ENCODE assay signal across 10 mouse cellular contexts in genomic region chr19:16250921-16251320, GRCm38 (mm10).
A peak's percentile ranks its signal among the peaks of the same experiment; 100 is the strongest.
DNase-seq lines count a peak whose midpoint lies in the region; ATAC-seq and TF ChIP-seq lines count a peak whose summit lies in the region.
"Had no signal": no experiment of that assay in that cellular context is flagged by ENCODE, and none has a peak within 500 bp of the region (broad histone marks: within the 10 kb centered on the region; RNA-seq: fewer than 3 reads in every experiment).

No protein-coding gene starts in this region.

- H3K9me3 ChIP-seq in forebrain, embryonic 10.5 days, result no peaks in the 10 kb centered on the region
- H3K9me3 ChIP-seq in forebrain, embryonic 15.5 days, result no peaks in the 10 kb centered on the region
- H3K9me3 ChIP-seq in intestine, embryonic 16.5 days (ENCODE audit: control insufficient read depth, low read length), result no peaks in the 10 kb centered on the region
- H3K9me3 ChIP-seq in intestine, postnatal 0 days (ENCODE audit: control insufficient read depth), result no peaks in the 10 kb centered on the region
- no peaks in the 10 kb centered on the region for H3K9me3 ChIP-seq in midbrain, postnatal 0 days (ENCODE audit: low read length)
- H3K9me3 ChIP-seq in midbrain, embryonic 15.5 days, result no peaks in the 10 kb centered on the region
- H3K9me3 ChIP-seq in neural tube, embryonic 15.5 days (replicated peaks), result no peaks in the 10 kb centered on the region
- H3K9me3 ChIP-seq: neural tube, embryonic 12.5 days had no signal

- H3K4me2 ChIP-seq in forebrain, embryonic 15.5 days (replicated peaks), result no peak overlapping the region
- H3K4me2 ChIP-seq in intestine, embryonic 16.5 days (ENCODE audit: low read depth, low read length), result no peak overlapping the region
- H3K4me2 ChIP-seq in intestine, postnatal 0 days (replicated peaks; ENCODE audit: low read depth), result no peak overlapping the region
- no peak overlapping the region for H3K4me2 ChIP-seq in midbrain, postnatal 0 days (ENCODE audit: low read depth, low read length, poor library complexity, severe bottlenecking)
- H3K4me2 ChIP-seq in midbrain, embryonic 15.5 days, result no peak overlapping the region
- no peak overlapping the region for H3K4me2 ChIP-seq in neural tube, embryonic 15.5 days
- H3K4me2 ChIP-seq: neural tube, embryonic 12.5 days had no signal

- no peak for TF ChIP-seq CTCF in intestine, postnatal 0 days (IDR thresholded peaks at IDR 0.05; ENCODE audit: low read depth)
- no peak for TF ChIP-seq CTCF in midbrain, postnatal 0 days (IDR thresholded peaks at IDR 0.05)

- no peak overlapping the region for H3K9ac ChIP-seq in forebrain, embryonic 15.5 days (replicated peaks)
- H3K9ac ChIP-seq in intestine, embryonic 16.5 days (ENCODE audit: low read depth, low read length), result no peak overlapping the region
- H3K9ac ChIP-seq in intestine, postnatal 0 days (ENCODE audit: low read depth, low read length), result no peak overlapping the region
- no peak overlapping the region for H3K9ac ChIP-seq in midbrain, postnatal 0 days (replicated peaks; ENCODE audit: low read length, poor library complexity, severe bottlenecking)
- no peak overlapping the region for H3K9ac ChIP-seq in midbrain, embryonic 15.5 days
- H3K9ac ChIP-seq in neural tube, embryonic 15.5 days (replicated peaks), result no peak overlapping the region
- H3K9ac ChIP-seq: neural tube, embryonic 12.5 days had no signal

- H3K27me3 ChIP-seq in forebrain, embryonic 10.5 days (ENCODE audit: poor library complexity, severe bottlenecking), result no peaks in the 10 kb centered on the region
- no peaks in the 10 kb centered on the region for H3K27me3 ChIP-seq in forebrain, embryonic 15.5 days
- H3K27me3 ChIP-seq in intestine, embryonic 16.5 days (replicated peaks; ENCODE audit: control insufficient read depth, insufficient read depth, low read length), result no peaks in the 10 kb centered on the region
- H3K27me3 ChIP-seq in intestine, postnatal 0 days (replicated peaks; ENCODE audit: control insufficient read depth, insufficient read depth, low read length), result no peaks in the 10 kb centered on the region
- no peaks in the 10 kb centered on the region for H3K27me3 ChIP-seq in midbrain, postnatal 0 days (ENCODE audit: insufficient read depth, low read length)
- no peaks in the 10 kb centered on the region for H3K27me3 ChIP-seq in midbrain, embryonic 15.5 days (replicated peaks)
- H3K27me3 ChIP-seq in neural tube, embryonic 15.5 days (replicated peaks), result no peaks in the 10 kb centered on the region
- H3K27me3 ChIP-seq: neural tube, embryonic 12.5 days had no signal

- no peak for DNase-seq in forebrain, embryonic 10.5 days (ENCODE audit: extremely low spot score, low spot score)
- DNase-seq in midbrain, postnatal 0 days (ENCODE audit: low spot score), result no peak
- DNase-seq in yolk sac, embryonic 10.5 days (ENCODE audit: low spot score), result no peak
- DNase-seq: cerebellum, postnatal 10 days had no signal

- no peak for ATAC-seq in forebrain, embryonic 15.5 days (replicated peaks)
- no peak for ATAC-seq in intestine, embryonic 16.5 days
- ATAC-seq in intestine, postnatal 0 days, result no peak
- ATAC-seq in midbrain, postnatal 0 days (ENCODE audit: low FRiP score), result no peak
- no peak for ATAC-seq in midbrain, embryonic 15.5 days (replicated peaks)
- no peak for ATAC-seq in neural tube, embryonic 15.5 days (ENCODE audit: low FRiP score)

- H3K4me3 ChIP-seq in forebrain, embryonic 10.5 days, result no peak overlapping the region
- H3K4me3 ChIP-seq in forebrain, embryonic 15.5 days, result no peak overlapping the region
- no peak overlapping the region for H3K4me3 ChIP-seq in intestine, embryonic 16.5 days (ENCODE audit: low read length)
- H3K4me3 ChIP-seq in intestine, postnatal 0 days (ENCODE audit: low read depth, low read length), result no peak overlapping the region
- H3K4me3 ChIP-seq in midbrain, postnatal 0 days (ENCODE audit: low read depth, low read length), result no peak overlapping the region
- no peak overlapping the region for H3K4me3 ChIP-seq in midbrain, embryonic 15.5 days
- H3K4me3 ChIP-seq in neural tube, embryonic 15.5 days (replicated peaks), result no peak overlapping the region
- H3K4me3 ChIP-seq: neural tube, embryonic 12.5 days had no signal

- H3K36me3 ChIP-seq in forebrain, embryonic 10.5 days (replicated peaks), result no peaks in the 10 kb centered on the region
- H3K36me3 ChIP-seq in forebrain, embryonic 15.5 days, result no peaks in the 10 kb centered on the region
- no peaks in the 10 kb centered on the region for H3K36me3 ChIP-seq in intestine, embryonic 16.5 days (ENCODE audit: control insufficient read depth, insufficient read depth, low read length)
- no peaks in the 10 kb centered on the region for H3K36me3 ChIP-seq in intestine, postnatal 0 days (ENCODE audit: control insufficient read depth, insufficient read depth)
- H3K36me3 ChIP-seq in midbrain, postnatal 0 days (ENCODE audit: insufficient read depth, low read length), result no peaks in the 10 kb centered on the region
- H3K36me3 ChIP-seq in midbrain, embryonic 15.5 days (replicated peaks), result no peaks in the 10 kb centered on the region
- H3K36me3 ChIP-seq in neural tube, embryonic 15.5 days, result no peaks in the 10 kb centered on the region
- H3K36me3 ChIP-seq: neural tube, embryonic 12.5 days had no signal

- WGBS in forebrain, embryonic 10.5 days, result 58% methylated on average over 3 of the region's 3 CpGs
- WGBS in forebrain, embryonic 15.5 days, result 9% methylated on average over 3 of the region's 3 CpGs
- WGBS in intestine, embryonic 16.5 days, result 49% methylated on average over 3 of the region's 3 CpGs
- WGBS in intestine, postnatal 0 days, result 56% methylated on average over 3 of the region's 3 CpGs
- WGBS in midbrain, postnatal 0 days, result 29% methylated on average over 3 of the region's 3 CpGs
- 35% methylated on average over 3 of the region's 3 CpGs for WGBS in midbrain, embryonic 15.5 days
- WGBS in neural tube, embryonic 15.5 days, result 40% methylated on average over 3 of the region's 3 CpGs

- H3K4me1 ChIP-seq in forebrain, embryonic 10.5 days, result peaks cover 40% of the 10 kb centered on the region
- H3K4me1 ChIP-seq in forebrain, embryonic 15.5 days, result peaks cover 22% of the 10 kb centered on the region
- peaks cover 4% of the 10 kb centered on the region; the same call in 1 of the 2 replicates for H3K4me1 ChIP-seq in intestine, embryonic 16.5 days (ENCODE audit: control insufficient read depth, insufficient read depth, low read length)
- no peaks in the 10 kb centered on the region for H3K4me1 ChIP-seq in intestine, postnatal 0 days (replicated peaks; ENCODE audit: control insufficient read depth, insufficient read depth, low read length)
- H3K4me1 ChIP-seq in midbrain, postnatal 0 days (ENCODE audit: insufficient read depth, low read length), result peaks cover 10% of the 10 kb centered on the region; the same call in 1 of the 2 replicates
- H3K4me1 ChIP-seq in midbrain, embryonic 15.5 days, result peaks cover 36% of the 10 kb centered on the region
- peaks cover 29% of the 10 kb centered on the region for H3K4me1 ChIP-seq in neural tube, embryonic 15.5 days

- H3K27ac ChIP-seq in forebrain, embryonic 10.5 days, result peak overlapping the region; percentile 51; the same call in 1 of the 2 replicates
- H3K27ac ChIP-seq in forebrain, embryonic 15.5 days (replicated peaks), result no peak overlapping the region
- H3K27ac ChIP-seq in intestine, embryonic 16.5 days (ENCODE audit: low read length), result 0 out of 2 replicates have a peak overlapping the region, but pooled peaks have one; percentile 2
- no peak overlapping the region for H3K27ac ChIP-seq in intestine, postnatal 0 days (ENCODE audit: low read depth, low read length)
- H3K27ac ChIP-seq in midbrain, postnatal 0 days (ENCODE audit: low read depth, low read length), result 0 out of 2 replicates have a peak overlapping the region, but pooled peaks have one; percentile 43
- no peak overlapping the region for H3K27ac ChIP-seq in midbrain, embryonic 15.5 days
- H3K27ac ChIP-seq in neural tube, embryonic 15.5 days (replicated peaks), result peak overlapping the region; percentile 41; the same call in 1 of the 2 replicates
- H3K27ac ChIP-seq: neural tube, embryonic 12.5 days had no signal

Comparison
In these comparisons a context has a peak if more than half of its experiments do, and no peak if none do; other contexts are left out.
1. H3K27ac ChIP-seq: peak in forebrain, embryonic 10.5 days (single experiment), intestine, embryonic 16.5 days (single experiment), midbrain, postnatal 0 days (single experiment) and neural tube, embryonic 15.5 days (single experiment); none in forebrain, embryonic 15.5 days (single experiment), intestine, postnatal 0 days (single experiment) and midbrain, embryonic 15.5 days (single experiment).